Mouse (Mus musculus) layer of hippocampus, postnatal 36 days (tissue): ENCODE measurements around the gene Prkn. TPM values are rescaled to one million over a fixed set of nuclear protein-coding genes. Genes with fewer than 3 reads are reported as not detected.

Experiments used
- DNase-seq, 2 experiments: peaks; one replicate each; pipeline ENCODE4 v3.0.0; 2022
- total RNA-seq, 2 experiments: library from RNA; stranded (reverse); gene quantifications; 2 replicates each; pipeline ENCODE4 v1.2.3; 2021

The Prkn gene
- total RNA-seq, 2 experiments from 2014 or later: 17.3 to 17.9 TPM

DNA sequence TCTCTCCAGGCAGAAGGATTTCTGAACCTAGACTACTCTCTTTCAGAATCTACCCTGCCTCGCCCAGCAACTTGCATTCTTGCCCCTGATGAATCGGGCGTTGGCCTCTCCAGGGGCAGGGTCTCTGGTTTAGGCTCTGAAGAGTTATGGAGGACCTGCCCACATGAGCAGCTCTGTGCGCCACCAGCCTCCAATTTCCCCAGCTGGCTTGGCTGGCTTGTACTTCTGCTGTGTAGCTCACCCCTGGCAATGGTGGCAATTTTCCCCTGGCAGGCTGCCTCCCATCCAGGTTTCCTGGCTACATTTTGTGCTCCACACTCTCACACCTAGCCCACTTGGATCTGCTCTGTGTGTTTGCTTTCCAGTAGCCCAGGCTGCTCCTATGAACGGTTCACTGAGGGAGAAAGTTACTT is 1205.7 kb downstream of the Prkn start:
- DNase-seq: peak; percentile 67 to 75

GRCm38 (mm10) chr17:12047032-12047431 is 1206.8 kb downstream of the Prkn start:
- no peak for DNase-seq

DNA sequence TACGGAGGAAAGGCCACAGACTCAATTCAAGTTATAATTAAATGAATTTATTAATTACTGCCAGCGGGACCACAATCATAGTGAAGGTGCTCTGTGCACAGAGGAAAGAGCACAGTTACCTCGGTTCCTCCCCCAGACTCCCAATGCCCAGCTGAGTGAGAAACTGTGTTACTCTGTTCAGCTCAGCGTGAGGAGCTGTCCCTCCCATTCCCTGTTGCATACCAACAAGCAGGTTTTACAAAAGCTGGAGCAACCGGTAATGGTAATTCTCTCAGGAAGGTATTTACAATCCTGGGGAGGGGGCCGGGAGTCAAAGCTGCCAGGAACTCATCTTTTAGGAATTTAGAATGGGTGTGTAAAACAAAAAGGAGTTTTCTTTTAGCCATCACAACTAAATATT is 1207.3 kb downstream of the Prkn start:
- DNase-seq: no peak

DNA sequence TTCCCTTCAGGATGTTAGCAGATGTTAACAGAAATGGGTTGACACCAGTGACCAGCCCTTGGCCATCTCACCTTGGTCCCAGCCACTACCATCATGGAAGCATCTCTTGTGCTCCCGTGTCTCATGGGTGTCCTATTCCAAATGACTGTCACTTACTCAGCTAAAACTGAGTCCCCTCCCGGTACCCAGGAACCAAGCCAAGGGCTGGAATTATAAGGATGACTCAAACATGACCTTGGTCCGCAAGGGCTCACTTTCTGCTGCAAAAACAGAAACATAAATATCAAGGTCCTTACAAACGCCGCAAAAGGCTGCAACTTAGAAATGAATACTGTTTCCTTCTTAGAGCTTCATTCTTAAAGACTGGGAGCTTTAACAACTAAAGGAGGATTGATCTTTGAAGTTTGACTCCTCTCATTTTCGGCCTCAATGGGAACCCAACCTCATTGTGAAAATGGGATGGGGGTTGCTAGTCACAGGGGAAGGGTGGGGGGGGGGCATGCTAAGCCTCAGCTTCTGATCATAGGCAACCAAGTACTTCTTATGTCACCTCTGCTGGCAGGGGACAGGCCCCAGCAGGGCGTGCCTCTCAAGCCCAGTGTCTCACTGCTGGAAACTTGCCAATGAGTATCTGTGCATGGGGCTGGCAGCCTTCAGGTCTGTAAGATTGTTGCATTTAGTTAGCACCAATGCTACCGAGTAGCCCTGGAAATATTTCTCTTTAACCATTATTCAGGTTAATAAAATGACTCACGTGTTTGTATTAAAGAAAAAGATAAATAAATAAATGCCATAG is 1208.7 kb downstream of the Prkn start:
- no peak for DNase-seq

DNA sequence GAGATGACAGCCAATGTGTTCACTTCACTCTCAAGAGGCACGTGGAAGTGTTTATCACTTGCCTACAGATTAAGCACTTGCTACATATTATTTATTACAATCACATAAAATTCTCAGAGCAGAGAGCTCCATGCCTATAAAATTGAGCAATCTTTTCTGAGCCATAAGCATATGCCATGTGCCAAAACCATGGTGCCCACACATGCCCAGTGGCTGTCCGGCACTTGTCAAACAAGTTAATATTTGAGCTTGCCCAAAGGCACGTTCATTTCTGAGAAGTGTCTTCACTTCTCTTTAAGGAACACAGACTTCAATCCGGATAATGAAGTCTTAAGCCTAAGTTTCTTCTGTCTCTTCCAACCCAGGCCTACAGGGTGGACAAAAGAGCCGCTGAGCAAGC is 1210.1 kb downstream of the Prkn start:
- no peak for DNase-seq

GRCm38 (mm10) chr17:12051031-12051430 is 1210.8 kb downstream of the Prkn start:
- no peak for DNase-seq

DNA sequence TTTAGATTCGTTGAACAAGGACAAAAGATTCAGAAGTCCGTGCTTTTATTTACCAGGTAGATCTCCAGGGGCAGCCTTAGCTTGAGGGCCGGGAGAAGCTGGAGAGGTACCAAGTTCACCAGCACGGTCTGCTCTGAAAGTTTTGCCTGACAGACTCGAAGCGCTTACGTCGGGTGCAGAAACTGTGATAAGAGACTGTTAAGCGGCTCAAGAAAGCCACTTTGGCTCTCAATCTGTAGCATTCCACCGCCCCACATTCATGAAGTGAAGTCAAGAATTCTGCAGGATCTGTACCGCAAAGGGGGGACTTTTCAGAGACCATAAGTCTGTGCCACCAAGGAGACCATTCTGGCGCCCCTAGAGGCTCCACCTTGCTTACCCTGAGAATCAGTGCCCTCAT is 1212.5 kb downstream of the Prkn start:
- DNase-seq: no peak

DNA sequence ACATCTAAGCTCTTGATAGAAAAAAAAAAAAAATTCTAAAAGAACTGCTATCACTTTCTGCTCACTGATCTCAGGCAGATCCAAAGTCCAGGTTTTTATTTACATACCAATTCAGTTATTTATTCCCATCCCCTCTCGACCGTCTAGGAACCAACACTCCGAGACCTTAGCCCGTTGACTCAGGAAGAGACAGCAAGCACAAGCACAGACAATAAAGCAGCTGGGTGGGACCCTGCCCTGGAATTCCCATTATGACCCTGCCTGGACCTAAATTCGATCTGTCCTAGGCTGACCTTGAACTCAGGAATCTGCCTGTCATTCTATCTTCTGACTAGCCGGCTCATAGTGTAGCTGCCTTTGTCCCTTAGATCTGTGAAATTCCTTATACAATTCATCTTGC is 1218.9 kb downstream of the Prkn start:
- no peak for DNase-seq

GRCm38 (mm10) chr17:12061381-12061780 is 1221.2 kb downstream of the Prkn start:
- DNase-seq: no peak

DNA sequence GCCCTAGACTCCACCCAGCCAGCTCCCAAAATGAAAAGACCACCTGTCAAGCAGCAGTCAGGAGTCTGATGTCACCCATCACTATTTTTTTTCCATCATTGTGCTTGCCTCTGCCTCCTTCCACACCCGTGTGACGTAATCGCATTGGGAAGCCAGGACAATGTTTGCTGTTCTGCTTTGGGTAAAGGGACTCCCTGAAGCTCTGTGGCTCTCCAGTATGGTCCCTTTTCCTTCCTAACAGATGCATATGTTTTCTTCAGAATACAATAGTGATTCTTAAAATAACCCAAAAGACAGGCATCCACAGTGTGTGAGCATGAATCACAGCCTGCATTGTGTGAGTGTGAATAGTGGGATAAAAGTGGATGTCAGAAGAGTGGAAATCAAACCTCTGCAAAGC is 1222.7 kb downstream of the Prkn start:
- DNase-seq: no peak

DNA sequence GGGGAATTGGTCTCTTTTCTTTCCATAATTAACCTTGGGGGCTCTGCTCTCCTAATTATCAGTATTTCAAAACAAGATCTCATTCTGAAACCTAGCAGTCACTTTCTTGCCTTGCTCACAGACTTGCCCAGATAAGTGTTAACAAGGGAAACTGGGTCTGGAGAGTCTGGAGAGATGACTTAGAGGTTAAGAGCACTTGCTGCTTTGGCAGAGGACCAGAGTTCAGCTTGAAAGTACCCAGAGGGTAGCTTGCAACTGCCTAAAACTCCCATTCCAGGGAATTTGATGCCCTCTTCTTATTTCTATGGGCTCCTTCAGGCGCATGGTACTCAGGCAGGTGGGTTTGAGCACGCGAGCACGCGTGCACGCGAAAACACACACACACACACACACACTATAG is 1223.3 kb downstream of the Prkn start:
- DNase-seq: no peak

GRCm38 (mm10) chr17:12066054-12066453 is 1225.9 kb downstream of the Prkn start:
- DNase-seq: no peak

- DNase-seq: no peak
These were observed 1236.6 kb downstream of the Prkn start for GRCm38 (mm10) chr17:12076816-12077215.

- DNase-seq: no peak
These were observed 1240.7 kb downstream of the Prkn start for GRCm38 (mm10) chr17:12080656-12081495.

DNA sequence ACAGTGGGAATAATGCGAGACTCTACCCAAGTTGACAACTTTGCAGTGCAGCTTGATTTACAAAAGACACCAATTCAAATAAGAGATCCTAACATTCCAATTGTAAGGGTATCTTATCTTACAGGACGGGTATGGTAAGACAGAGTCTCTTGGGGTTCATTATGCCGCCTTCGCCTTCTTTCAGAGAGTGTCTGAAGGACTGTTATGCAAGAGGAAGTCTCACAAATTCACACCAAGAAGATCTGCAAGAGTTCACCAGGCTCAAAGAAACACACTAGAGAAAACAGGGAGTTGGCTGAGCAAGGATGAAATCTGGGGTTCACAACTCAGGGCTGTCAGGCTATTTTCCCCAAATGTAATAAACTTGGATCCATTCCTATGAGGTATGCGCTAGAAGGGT is 1242.0 kb downstream of the Prkn start:
- no peak for DNase-seq

GRCm38 (mm10) chr17:12090261-12090927 is 1250.2 kb downstream of the Prkn start:
- DNase-seq: no peak

GRCm38 (mm10) chr17:12092901-12093564 is 1252.8 kb downstream of the Prkn start:
- DNase-seq: no peak

DNA sequence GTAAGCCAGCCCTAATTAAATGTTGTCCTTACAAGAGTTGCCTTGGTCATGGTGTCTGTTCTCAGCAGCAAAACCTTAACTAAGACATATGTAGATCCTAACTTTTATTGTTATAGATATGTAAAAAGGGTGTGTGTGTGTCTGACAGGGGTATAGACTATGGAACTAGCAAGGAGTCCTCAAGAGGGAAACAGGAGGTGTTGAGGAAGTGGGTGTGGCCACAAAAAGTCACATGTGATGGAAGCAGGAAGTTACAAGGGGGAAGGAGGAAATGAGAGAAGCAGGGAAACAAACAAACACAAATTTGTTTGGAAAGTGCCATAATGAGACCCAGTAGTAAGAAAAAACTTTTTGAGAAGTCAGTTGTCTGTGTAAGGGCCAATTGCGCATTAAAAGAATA is 1253.8 kb downstream of the Prkn start:
- DNase-seq: no peak

DNA sequence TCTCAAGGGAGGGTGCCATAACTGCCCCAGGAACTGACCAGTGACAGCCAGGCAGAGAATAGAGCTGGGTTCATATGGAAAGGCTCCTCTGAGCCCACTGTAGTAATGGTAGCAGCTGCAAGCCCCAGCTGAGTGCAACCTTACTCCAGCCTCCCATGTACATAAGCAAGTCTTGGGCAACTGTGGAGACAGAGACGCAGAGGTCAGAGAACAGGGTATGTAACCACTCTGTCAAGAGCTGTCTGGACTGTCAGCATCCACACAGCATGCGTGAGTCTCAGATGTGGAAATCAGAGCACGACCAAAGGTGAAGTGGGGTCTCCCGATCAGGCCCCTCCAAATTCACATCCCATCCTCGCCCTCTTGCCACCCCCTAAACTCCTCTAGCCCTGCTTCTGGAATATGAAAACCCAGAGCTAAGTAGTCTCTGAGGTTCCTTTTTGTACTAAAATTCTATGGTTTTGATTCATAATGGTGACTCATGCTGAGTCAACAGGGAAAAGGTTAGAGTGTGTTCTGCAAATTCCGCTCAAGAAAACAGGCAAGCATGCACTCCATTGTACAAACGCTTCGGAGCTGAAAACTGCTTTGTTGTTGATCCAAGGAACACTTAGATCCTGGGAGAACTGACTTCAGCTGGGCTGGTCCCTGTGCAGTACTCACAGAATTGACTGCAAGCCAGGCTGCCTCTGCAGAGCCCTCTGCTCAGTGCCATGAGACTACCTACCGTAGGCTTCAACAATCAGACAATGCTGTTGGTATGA is 1254.8 kb downstream of the Prkn start:
- DNase-seq: peak; percentile 12 to 19

DNA sequence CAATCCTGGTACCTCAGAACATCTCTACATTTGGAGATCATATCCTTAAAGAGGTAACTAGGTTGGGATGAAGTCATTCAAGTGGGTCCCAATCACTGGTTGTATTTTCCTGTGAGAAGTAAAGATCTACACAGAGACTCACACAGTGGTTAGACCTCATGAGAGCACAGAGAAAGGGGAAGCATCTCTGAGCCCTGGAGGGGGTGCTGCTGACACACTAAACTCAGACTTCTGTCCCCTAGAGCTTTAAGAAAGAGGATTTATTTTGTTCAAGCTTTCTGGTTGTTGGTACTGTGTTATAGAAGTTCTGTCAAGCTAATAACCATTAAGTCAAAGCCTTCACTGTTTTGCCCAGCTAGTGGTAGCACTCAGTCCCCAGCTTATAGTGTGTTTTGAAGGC is 1259.2 kb downstream of the Prkn start:
- no peak for DNase-seq

GRCm38 (mm10) chr17:12102326-12102725 is 1262.1 kb downstream of the Prkn start:
- DNase-seq: no peak

DNA sequence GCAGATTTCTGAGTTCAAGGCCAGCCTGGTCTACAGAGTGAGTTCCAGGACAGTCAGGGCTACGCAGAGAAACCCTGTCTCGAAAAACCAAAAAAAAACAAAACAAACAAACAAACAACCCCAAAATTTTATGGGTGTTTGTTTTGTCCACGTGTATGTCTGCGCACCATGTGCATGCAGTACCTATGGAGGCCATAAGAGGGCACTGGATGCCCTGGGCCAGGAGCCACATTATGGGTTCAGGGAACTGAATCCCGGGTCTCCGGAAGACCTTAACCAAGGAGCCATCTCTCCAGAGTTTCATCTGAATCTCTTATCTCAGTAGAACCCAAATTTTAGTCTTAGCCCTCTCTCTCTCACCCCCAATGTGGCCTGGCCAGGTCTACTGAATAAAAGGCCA is 1263.6 kb downstream of the Prkn start:
- no peak for DNase-seq
